Mouse (Mus musculus) right cerebral cortex, adult 2 months (tissue): ENCODE results near the gene Arl2bp.

Experiments
- DNase-seq, 2 experiments: peaks; one replicate each; pipeline ENCODE4 v3.0.0; 2021 to 2022; ENCODE audit warnings: low spot score in 2 of 2

Gene Arl2bp

DNA sequence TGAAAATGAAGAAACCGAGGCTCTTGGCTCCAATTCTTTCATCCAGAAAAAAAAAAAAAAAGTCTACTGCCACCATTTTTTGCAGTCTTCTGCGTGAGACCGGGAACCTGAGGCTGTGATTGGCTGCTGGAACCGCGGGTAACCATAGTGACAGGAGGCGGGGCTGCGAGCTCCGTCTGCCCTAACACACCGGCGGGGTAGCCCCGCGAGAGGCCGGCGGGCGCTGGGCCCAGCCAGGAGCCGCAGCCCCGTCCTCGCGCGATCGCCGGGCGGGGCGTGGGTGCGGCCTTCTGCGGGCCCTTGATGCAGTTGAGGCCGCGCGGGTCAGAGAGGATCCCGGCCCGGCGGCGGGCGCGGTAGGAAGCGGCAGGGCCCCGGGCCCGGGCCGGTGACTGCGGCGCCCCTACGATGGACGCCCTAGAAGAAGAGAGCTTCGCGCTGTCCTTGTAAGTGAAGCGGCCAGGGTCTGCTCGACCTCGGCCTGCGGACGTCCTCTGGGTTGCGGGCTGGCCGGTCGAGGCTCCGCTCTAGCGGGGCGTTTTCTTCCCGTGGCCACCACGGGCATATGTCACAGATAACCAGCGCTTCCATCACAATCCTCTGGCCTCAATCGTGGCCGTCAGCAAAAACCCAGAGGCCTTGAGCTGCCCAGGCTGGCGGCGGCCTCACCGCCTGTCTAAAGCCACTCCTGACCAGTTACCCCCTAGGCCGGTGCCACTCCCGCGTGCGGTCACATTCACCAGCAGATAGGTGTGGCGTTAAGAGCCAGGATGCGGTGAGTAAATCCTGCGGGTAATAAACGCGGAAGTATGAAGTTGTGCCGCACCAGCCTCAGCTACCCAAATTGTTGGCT is at the start of gene Arl2bp:
Gene Arl2bp, plus strand, starts transcription at position 145 of the 853 bp plus-strand sequence.
- DNase-seq, result peak; percentile 93 to 95

DNA sequence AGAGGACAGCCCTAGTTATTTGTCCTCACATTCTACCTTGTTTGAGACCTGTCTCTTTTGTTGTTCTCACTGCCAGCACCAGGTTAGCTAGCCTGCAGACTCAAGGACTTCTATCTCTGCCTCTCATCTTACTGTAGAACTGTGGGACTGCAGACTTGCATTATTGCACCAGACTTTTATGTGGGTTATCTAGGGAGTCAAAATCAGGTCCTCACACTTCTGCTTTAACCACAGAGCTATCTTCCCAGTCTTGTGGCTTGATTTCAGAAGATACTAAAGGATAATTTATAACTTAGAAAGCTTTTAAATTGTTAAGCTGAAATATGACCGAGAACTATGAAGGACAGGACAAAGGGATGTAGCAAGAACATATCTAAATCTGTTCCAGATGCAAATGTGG is 41.5 kb upstream of the Arl2bp start:
- no peak for DNase-seq

DNA sequence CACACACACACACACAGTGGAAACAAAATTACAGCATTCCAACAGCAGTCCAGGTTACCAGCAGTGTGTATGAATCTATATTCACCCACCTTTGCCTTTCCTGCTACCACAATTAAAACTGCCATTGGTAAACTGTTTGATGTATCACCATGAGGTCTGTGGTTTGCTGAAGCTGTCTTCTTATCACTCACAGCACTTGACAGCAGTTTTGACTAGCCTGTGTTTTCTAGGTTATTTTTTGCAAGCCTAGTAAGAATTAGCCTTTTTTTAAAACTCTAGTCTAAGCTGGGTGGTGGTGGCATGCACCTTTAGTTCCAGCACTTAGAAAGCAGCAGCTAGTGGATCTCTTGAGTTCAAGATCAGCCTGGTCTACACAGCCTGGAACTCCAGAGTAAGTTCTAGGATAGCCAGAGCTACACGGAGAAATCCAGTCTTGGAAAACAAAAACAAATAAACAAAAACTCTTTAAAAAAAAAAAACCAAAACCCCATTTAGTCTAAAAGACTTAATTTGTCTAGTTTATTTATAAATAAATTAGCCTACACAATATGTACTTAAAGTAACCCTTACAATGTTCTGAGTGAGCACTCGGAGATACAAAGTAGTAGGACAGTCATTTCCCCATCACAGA is 32.7 kb upstream of the Arl2bp start:
- DNase-seq, result no peak

DNA sequence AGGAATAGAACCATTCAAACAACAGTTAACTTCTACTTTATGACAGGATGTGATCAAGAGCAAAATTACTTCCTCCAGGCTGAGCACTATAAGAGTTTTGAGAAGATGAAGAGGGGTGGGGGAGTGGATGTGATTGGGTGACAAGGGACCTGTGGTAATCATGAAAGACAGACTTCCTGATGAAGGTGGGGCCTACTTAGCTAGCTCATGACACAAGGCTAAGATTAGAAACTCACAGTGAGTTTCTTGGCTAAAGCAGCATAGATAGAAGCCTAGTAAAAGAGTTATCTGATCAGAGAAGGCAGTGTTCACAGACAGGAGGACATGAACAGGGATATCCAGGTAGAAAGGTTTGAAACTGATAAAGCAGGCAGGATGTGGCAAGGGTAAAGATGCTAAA is 32.2 kb upstream of the Arl2bp start:
- no peak for DNase-seq

DNA sequence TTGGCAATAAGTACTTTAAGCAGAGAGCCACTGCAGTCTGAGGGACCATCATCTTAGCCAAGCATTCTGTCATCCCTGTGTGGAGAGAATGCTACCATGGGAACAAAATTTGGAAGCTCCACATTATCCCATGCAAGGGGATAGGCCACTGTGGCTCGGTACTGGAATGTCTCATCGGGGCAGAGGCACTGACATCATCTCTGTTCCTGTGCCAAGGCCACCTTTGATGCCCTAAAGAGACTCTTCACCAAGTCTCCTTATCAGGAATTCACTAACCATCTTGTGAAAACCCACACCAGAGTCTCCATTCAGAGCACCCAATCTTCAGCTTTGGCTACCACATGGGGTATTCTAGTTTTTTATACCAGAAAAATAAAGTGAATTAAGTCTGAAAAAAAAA is 25.2 kb upstream of the Arl2bp start:
- DNase-seq, result no peak

DNA sequence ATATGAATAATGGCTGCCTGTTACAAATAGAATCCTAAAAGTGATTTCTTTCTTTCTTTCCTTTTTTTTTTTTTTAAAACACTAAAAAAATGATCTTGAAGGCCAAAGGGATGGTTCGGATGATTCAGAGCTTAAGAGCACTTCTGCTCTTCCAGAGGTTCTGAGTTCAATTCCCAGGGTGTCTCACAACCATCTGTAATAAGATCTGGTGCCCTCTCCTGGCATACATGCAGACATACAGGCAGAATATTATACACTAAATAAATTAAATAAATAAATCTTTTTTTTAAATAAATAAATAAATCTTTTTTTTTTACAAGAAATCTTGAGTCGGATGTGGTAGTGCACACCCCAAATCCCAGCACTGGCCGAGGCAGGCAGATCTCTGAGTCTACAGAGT is 24.5 kb upstream of the Arl2bp start:
- DNase-seq, result no peak

DNA sequence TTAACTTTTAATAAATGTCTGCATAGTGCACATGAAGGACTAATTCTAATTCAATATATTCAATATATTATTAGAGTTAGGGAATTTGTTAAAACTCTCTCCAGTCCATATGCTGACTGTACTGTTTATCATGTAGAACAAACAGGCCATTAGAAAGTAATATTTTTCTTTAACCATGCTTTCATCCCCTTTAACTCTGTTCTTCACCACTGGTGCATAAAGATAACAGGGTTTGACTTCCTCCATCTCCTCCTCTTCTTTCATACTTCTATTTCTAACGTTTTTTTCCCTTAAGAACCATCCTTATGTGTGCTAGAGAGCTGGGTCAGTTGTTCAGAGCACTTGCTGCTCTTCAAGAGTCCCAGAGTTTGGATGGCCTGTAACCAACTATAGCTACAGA is 21.2 kb upstream of the Arl2bp start:
- DNase-seq, result no peak

DNA sequence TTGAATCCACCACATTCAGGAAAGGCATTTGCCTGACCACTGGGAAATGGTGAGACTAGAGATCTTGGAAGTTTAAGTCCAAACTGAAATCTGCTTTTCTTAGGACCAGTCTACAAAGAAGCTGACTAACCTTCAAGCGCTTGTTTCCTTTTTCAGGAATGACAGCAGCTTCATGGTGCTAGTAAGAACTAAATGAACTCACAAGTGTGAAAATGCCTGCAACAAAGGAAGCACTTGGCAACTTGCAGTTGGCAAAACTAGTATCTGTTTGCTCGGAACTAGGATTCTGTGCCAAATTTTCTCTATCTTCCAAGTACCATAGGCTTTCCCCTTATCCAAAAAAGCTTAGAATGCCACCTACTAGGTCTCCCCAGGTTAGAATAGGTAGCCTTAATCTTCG is 20.2 kb upstream of the Arl2bp start:
- peak in 1 of 2 experiments; percentile 17 for DNase-seq

DNA sequence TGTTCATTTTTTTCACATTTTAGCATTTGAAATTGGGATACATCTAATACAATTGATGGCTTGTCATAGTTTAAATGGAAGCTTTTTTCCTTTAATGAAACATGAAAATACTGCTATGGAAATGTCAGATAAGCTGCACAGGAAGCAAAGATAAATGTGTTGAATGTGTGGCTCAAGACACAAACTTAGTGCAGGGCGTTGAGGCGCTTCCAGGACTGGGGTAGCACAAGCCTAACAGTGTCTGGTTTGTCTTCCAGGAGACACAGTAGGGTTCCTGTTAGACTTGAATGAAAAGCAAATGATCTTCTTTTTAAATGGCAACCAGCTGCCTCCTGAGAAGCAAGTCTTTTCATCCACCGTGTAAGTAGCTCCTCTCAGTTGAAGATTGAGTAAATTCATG is 16.9 kb upstream of the Arl2bp start:
- no peak for DNase-seq

DNA sequence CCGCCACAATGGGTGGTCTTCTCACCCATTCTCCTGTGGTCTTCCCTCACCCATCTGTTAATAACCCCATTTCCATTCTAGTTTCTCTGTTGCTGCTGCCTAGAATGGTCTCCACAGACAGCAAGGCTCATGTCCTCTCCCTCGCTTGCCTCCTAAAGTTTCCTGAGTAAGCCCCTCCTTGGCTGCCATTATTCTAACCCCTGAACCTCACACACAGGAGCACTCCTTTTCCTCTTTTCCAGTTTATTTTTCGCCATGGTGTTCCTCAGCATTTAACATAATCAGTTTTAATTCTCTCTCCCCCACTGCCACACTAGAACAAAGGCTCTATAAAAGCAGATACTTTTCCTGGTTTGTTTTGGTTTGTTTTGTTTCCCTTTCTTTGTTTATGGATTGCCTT is 13.4 kb upstream of the Arl2bp start:
- no peak for DNase-seq

DNA sequence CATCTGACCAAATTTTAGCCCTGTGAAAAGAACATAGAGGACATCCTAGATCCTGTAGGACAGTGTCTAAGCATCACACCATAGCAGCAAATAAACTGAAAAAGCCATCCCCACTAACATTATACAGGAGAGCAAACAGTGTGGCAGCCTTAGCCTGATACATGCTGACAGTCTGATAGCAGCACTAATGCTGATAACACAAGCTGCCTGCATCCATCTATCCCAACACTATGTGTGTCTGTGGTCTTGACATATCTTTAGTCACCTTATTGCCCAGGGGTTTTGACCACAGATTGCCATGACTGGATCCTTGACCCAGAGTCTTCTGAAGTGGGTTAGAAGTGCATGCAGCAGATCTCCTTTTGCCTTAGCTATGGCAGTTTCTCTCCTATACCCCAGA is 11.4 kb upstream of the Arl2bp start:
- no peak for DNase-seq

DNA sequence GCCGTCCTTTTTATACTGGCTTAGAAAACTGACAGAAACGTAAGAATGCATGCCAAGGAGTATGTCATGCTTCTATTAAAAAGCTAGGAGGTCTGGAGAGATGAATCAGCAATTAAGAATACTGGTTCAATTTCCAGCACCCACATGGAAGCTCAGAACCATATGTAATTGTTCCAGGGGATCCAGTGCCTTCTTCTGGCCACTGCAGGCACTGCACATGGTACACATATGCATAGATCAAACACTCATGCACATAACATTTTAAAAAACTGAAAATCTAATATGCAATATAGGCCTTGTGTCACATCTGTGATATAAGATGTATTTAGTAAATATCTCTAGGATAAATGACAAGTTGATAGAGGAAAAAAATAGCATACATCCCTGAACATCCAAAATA is 8.4 kb upstream of the Arl2bp start:
- DNase-seq, result no peak

DNA sequence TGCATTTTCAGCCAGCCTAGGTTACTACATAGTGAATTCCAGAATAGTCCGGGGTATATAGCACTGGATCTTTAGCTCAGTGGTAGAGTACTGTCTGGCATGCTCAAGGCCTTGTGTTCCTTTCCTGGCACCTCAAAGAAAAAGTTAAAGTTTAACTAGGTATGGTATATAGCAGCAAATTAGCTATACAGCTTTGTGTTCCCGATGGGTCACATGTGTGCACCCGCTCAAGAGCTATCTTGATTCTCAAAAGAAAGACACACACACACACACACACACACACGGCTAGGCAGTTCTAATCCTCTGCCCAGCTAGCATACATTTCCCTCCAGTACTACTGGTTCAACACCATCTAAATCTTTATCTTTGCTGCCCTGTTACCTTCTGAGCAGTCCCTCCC is 6.0 kb upstream of the Arl2bp start:
- no peak for DNase-seq

DNA sequence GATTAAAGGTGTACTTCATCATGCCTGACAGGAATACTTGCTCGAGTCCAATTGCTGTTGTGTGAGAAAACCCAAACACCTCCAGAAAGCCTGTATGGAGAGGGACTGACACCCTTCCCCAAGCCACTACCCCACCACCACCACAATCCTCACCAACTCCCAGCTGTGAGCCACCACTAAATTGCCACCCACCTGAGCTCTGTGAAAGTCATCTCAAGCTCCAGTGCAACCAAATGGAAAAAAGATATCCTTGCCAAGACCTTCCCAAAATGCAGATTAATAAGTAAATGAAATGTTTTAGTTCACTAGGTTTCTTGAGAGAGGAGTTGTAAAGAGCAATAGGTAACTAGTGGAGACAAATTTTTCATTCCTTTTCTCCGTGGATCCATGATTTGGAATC is 1.7 kb upstream of the Arl2bp start:
- DNase-seq, result no peak

DNA sequence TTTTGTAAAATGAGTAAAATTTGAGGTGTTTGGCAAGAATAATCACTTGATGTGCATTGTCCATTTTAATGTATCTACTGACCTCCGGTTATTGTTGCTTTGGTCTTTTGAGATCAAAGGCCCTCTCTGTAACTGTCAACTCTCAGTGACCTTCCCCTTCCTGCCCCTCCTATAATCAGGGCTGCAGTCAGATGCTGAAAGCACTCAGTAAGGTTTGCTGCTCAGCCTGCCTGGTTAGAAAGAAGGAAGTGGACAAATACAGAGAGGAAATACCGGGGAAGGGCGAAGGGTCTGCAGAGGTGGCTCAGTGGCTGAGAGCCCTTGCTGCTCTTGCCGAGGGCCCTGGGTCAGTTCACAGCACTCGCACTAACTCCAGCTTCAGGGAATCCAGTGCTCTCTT is 8.0 kb downstream of the Arl2bp start:
- no peak for DNase-seq

DNA sequence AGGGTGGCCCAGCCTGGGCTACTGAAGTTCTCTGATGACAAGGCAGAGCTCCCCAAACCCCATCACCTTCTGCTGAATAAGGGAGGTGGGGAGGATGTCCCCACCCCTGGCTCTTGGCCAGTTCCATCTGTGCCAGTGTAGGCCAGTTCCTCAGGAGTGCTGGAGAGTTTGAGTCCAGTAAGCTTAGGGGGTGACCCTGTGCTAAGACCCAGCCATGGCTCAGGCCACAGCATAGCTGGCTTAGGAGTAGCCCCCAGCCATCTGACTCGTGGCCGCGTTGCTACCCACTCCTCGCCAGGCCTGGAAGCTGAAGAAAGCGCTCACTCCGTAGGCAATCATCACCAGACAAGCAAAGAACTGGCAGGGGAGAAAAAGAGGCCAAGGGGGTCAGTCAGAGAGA is 9.5 kb downstream of the Arl2bp start:
- no peak for DNase-seq

DNA sequence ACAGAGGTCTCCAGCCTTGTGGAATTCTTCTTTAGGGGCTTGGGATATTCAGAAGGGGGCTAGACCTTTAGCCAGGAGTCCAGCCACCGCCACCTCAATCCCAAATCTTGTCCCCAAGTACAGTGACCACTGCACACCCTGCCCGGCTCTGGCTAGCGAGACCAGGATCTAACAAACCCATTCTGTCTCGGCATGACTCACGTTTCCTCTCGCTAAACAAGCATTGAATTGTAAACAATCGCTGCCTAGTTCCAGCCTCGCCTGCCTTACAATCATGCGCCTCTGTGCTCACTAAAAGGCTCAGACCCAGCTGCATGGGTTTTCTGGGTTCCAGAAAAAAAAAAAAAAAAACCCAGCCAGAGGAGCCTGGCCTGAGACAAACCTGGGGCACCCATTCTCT is 12.2 kb downstream of the Arl2bp start:
- DNase-seq, result peak; percentile 36 to 47

DNA sequence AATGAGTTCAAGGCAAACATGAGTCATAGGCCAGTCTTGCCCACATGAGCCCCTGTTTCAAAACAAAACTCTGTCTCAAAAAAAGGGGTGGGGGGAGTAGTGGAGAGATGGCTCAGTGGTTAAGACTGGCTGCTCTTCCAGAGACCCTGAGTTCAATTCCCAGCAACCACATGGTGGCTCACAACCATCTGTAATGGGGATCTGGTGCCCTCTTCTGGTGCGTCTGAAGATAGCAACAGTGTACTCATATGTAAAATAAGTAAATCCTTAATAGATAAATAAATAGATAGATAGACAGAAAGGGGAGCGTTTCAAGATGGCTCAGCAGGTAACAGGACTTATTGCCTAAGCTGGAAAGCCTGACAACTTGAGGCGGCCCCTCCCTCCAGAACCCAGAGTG is 14.0 kb downstream of the Arl2bp start:
- no peak for DNase-seq

DNA sequence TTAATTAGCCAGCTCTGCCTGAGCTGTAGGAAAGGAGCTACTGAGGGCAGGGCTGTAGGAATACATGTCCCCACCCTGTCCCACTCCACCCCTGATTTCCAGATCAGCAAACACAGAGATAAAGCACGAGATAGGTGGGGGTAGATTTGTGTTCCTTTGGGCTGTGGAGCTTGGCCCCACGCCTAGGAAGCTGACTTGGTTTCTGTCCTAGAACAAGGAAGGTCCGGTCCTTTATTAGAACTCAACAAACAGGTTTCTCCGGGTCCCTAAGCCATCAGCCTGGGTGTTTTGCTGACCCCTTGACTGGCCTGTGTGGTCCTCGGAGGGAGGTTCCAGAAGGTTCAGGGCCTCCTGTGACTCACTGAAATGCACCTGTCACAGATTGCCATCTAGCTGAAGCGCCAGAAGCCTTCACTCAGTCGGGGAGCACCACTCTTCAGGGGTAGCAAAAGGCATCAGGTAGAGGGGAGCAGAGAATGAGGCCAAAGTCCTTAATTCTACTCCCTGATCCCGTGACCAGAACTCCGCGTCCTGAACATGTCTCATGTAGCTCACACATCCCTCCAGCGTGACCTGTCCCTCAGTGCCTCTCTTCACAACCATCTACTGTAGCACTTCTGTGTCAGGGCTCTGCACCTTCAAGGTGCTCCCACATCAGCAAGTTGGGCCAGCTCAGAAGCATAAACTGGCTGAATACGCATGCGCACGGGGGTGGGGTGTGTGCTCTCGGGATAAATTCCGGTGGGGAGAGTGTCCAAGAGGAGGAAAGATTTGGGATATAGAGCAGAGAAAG is 16.5 kb downstream of the Arl2bp start:
- no peak for DNase-seq

DNA sequence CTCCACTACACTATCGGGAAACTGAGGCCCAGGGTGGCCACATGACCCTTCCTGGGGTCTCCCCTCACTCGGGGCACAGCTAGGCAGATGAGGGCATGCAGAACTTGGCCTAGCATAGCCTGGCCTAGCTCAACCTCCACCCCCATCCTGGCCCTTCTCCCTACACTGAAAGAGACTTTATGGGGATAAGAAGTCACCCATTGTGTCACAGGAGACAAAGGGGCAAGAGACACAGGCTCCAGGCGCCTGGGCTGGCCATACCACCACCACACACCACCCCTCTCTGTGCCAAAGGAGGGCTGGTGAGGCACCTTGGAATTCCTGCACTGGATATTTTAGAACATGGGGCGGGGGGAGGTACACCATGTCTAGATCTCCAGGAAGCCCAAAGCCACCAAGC is 17.9 kb downstream of the Arl2bp start:
- DNase-seq, result no peak

DNA sequence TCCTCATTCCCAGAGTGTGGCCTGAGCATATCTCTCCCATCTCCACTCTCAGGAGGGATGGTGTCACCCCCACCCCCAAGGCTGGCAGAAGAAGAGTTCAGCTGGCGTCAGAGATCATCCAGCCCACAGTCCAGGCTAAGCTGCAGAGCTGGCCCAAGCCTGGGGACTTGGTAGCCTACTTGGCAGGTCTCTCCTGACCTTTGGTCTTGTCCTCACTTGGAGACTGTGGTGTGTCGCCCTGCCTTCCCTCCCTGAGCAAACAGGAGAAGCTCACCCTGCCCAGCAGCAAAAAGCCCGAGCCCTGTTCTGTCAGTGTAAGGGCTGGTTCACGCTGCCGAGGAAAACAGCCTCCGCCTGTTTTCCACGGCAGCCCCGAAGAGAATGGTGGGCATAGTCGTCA is 19.6 kb downstream of the Arl2bp start:
- DNase-seq, result no peak

DNA sequence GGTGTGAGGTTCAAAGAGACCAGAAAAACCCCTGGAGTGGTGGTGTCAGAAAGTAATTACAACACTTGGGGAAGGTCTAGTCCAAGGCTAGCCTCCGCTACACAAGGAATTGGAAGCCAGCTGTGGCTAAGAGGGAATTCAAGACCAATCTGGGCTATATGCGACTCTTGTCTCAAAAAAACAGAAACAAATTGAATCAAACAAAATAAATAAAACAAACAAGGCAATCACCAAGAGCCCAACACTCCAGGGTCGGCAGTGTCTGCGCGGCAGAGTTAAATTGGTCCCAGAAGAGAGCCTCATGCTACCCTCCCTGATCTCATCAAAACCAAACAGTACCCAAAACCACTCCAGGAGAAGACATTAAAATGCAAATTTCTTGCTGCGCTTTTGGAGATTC is 28.3 kb downstream of the Arl2bp start:
- no peak for DNase-seq
